Mouse (Mus musculus): Measurements from ENCODE around the gene Utp15. TPM values are rescaled to one million over a fixed set of nuclear protein-coding genes. Genes with fewer than 3 reads are reported as not detected.

Utp15 gene
- polyA plus RNA-seq, 1 experiment from 2014 or later: 34.7 TPM

DNA sequence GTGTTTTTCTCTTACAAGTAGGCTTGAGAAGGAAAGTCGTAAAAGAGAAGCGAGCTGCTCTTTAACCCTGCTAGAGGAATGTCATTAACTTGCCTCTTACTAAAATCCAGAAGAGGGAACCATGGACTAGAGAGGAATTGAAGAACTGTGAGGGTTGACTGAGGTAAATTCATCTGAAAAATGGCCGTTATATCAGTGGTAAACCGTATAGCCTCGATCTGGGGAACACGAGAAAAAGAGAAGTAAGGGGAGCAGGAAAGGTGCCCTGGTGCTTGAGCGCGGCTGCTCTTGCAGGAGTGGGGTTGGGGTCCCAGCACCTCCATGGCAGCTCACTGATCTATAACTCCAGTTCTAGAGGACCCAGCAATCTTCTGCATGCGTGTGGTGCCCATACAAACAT, 11.2 kb upstream of the Utp15 start:
- H3K4me2 ChIP-seq (ENCODE audit: low read length): no peak overlapping the region
- no peaks in the 10 kb centered on the region for H3K9me3 ChIP-seq (replicated peaks; ENCODE audit: control insufficient read depth, low read length, poor library complexity, severe bottlenecking)
- no peak overlapping the region for H3K9ac ChIP-seq (ENCODE audit: low read depth, low read length)
- peaks cover 37% of the 10 kb centered on the region for H3K36me3 ChIP-seq (ENCODE audit: control insufficient read depth, insufficient read depth, low read length)
- ATAC-seq: no peak
- no peak overlapping the region for H3K4me3 ChIP-seq (ENCODE audit: low read depth, low read length)
- H3K27me3 ChIP-seq (ENCODE audit: control insufficient read depth, insufficient read depth, low read depth, low read length): no peaks in the 10 kb centered on the region
- 93% methylated on average over 9 of the region's 9 CpGs for WGBS
- H3K27ac ChIP-seq (ENCODE audit: low read length): no peak overlapping the region
- no peaks in the 10 kb centered on the region for H3K4me1 ChIP-seq (ENCODE audit: control insufficient read depth, insufficient read depth, low read length)

DNA sequence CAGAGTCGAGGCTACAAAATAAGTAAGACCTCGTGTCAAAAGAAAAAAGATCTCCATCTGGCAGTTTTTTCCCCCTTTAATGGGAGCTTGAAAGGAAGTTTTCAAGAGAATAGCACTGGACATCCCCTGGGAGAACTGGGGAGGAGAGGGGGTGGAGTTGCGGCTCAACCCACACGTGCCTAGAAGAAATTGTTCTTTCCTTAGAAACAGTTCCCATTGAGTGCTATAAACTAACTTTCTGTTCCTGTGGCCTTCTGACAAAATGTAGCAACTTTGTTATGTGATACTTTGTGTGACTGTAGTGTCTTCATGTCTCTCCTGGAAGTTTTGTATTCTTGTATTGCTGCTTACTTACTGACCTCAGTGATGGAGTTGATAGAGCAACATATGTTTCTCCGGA, 1.3 kb upstream of the Utp15 start:
- Histone ChIP-seq H3K4me3 (ENCODE audit: low read depth, low read length) (peak overlapping the region; percentile 79), H3K36me3 (ENCODE audit: control insufficient read depth, insufficient read depth, low read length) (peaks cover 12% of the 10 kb centered on the region), H3K4me2 (ENCODE audit: low read length) (peak overlapping the region; percentile 63), H3K9ac (ENCODE audit: low read depth, low read length) (peak overlapping the region; percentile 90), H3K27me3 (ENCODE audit: control insufficient read depth, insufficient read depth, low read depth, low read length) (no peaks in the 10 kb centered on the region), H3K9me3 (replicated peaks; ENCODE audit: control insufficient read depth, low read length, poor library complexity, severe bottlenecking) (no peaks in the 10 kb centered on the region), H3K27ac (ENCODE audit: low read length) (no peak overlapping the region), H3K4me1 (ENCODE audit: control insufficient read depth, insufficient read depth, low read length) (peaks cover 18% of the 10 kb centered on the region)
- WGBS: 22% methylated on average over 5 of the region's 5 CpGs
- ATAC-seq: no peak

DNA sequence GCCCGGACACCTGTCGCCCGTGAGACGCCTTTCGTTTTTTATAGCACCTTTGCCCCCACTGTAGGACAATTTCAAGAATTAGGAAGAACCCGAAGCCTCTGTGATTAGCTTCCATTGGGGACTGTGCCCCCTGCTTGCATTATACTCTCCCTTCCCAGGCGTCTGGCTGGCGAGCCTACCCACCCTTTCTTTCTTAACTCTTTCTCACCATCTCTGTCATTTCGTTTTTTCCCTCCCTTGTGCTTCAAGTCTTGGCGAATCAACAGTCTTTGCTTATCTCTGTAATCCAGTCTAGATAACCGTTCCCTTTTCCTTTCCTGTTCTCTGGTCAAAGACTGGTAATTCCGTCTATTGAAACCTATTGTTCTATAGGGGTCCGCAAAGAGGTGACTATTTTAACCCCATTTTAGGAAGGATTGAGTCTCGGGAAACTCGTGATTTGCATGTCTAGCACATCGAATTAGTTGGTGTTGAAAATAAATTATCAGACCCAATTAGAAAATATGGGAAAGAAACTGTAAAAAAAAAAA, 682 bp upstream of the Utp15 start:
- Histone ChIP-seq H3K27me3 (ENCODE audit: control insufficient read depth, insufficient read depth, low read depth, low read length) (no peaks in the 10 kb centered on the region), H3K27ac (ENCODE audit: low read length) (peak overlapping the region; percentile 94), H3K9me3 (replicated peaks; ENCODE audit: control insufficient read depth, low read length, poor library complexity, severe bottlenecking) (no peaks in the 10 kb centered on the region), H3K36me3 (ENCODE audit: control insufficient read depth, insufficient read depth, low read length) (peaks cover 11% of the 10 kb centered on the region), H3K9ac (ENCODE audit: low read depth, low read length) (peak overlapping the region; percentile 90), H3K4me1 (ENCODE audit: control insufficient read depth, insufficient read depth, low read length) (peaks cover 18% of the 10 kb centered on the region), H3K4me3 (ENCODE audit: low read depth, low read length) (peak overlapping the region; percentile 79), H3K4me2 (ENCODE audit: low read length) (peak overlapping the region; percentile 63)
- under 1% methylated on average over 16 of the region's 16 CpGs for WGBS
- peak; percentile 61 for ATAC-seq

DNA sequence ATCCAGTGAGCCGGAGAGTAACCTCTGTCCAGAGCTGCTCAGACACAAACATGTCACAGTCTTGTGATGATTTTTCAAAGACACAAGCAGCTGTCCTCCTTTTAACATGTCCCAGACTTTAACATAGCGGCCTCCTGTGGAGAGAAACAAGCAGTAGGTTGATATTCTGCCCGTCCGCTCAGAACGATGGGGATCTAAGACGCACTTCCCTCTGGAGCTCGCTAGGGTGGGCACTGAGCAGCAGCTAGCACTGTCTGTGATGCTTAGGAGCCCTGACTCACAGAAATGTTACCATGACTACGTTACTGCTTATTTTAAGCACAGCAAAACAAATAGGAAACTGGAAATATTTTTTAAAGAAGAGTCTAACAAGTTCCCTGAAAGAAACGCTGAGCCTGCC, 7.9 kb downstream of the Utp15 start:
- 75% methylated on average over 9 of the region's 9 CpGs for WGBS
- H3K4me1 ChIP-seq (ENCODE audit: control insufficient read depth, insufficient read depth, low read length): no peaks in the 10 kb centered on the region
- no peak overlapping the region for H3K4me2 ChIP-seq (ENCODE audit: low read length)
- no peak overlapping the region for H3K27ac ChIP-seq (ENCODE audit: low read length)
- no peaks in the 10 kb centered on the region for H3K27me3 ChIP-seq (ENCODE audit: control insufficient read depth, insufficient read depth, low read depth, low read length)
- H3K4me3 ChIP-seq (ENCODE audit: low read depth, low read length): no peak overlapping the region
- peaks cover 40% of the 10 kb centered on the region for H3K36me3 ChIP-seq (ENCODE audit: control insufficient read depth, insufficient read depth, low read length)
- H3K9ac ChIP-seq (ENCODE audit: low read depth, low read length): no peak overlapping the region
- no peak for ATAC-seq
- H3K9me3 ChIP-seq (replicated peaks; ENCODE audit: control insufficient read depth, low read length, poor library complexity, severe bottlenecking): no peaks in the 10 kb centered on the region

DNA sequence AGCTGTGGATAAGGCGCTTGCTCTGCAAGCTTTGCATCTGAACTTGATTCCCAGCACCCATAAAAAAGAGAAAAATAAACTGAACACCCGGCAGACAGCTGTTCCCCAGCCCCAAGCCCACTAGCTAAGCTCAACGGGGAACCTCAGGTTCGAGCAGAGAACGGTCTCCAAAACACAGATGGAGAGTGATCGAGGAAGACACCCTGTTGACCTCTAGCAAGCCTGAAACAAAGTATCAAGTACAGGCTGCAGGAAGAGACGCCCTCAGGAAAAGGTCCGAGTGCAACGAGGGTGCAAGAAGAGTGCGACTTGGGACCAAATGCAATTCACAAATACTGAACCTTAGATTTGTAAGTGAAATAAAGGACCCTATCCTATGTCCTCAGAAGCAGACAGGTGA, 13.2 kb downstream of the Utp15 start:
- 94% methylated on average over 10 of the region's 10 CpGs for WGBS
- H3K9me3 ChIP-seq (replicated peaks; ENCODE audit: control insufficient read depth, low read length, poor library complexity, severe bottlenecking): no peaks in the 10 kb centered on the region
- no peak overlapping the region for H3K4me3 ChIP-seq (ENCODE audit: low read depth, low read length)
- no peaks in the 10 kb centered on the region for H3K4me1 ChIP-seq (ENCODE audit: control insufficient read depth, insufficient read depth, low read length)
- H3K27me3 ChIP-seq (ENCODE audit: control insufficient read depth, insufficient read depth, low read depth, low read length): no peaks in the 10 kb centered on the region
- no peak overlapping the region for H3K27ac ChIP-seq (ENCODE audit: low read length)
- no peak overlapping the region for H3K9ac ChIP-seq (ENCODE audit: low read depth, low read length)
- ATAC-seq: no peak
- H3K36me3 ChIP-seq (ENCODE audit: control insufficient read depth, insufficient read depth, low read length): peaks cover 34% of the 10 kb centered on the region
- H3K4me2 ChIP-seq (ENCODE audit: low read length): no peak overlapping the region

DNA sequence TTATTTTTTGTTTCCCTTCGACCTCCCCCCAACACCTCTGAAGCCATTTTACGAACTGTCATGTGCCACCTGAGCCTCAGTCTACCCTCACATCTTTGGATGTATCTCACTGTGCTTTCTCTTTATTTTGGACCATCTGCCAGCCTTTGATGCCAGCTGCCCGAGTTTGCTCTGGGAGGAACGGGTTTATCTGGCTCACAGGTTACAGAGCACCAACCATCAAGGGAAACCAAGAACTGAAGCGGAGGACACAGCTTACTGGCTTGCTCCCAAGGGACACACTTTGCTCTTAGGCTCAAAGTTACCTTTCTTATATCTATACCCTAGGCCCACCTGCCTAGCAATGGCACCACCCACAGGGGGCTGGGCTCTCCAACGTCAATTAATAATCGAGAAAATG, 17.5 kb downstream of the Utp15 start:
- ATAC-seq: no peak
- H3K9me3 ChIP-seq (replicated peaks; ENCODE audit: control insufficient read depth, low read length, poor library complexity, severe bottlenecking): no peaks in the 10 kb centered on the region
- H3K36me3 ChIP-seq (ENCODE audit: control insufficient read depth, insufficient read depth, low read length): peaks cover 12% of the 10 kb centered on the region
- no peak overlapping the region for H3K9ac ChIP-seq (ENCODE audit: low read depth, low read length)
- no peak overlapping the region for H3K4me2 ChIP-seq (ENCODE audit: low read length)
- H3K4me1 ChIP-seq (ENCODE audit: control insufficient read depth, insufficient read depth, low read length): no peaks in the 10 kb centered on the region
- H3K27me3 ChIP-seq (ENCODE audit: control insufficient read depth, insufficient read depth, low read depth, low read length): no peaks in the 10 kb centered on the region
- H3K27ac ChIP-seq (ENCODE audit: low read length): no peak overlapping the region
- H3K4me3 ChIP-seq (ENCODE audit: low read depth, low read length): no peak overlapping the region
- 61% methylated on average over 7 of the region's 7 CpGs for WGBS

DNA sequence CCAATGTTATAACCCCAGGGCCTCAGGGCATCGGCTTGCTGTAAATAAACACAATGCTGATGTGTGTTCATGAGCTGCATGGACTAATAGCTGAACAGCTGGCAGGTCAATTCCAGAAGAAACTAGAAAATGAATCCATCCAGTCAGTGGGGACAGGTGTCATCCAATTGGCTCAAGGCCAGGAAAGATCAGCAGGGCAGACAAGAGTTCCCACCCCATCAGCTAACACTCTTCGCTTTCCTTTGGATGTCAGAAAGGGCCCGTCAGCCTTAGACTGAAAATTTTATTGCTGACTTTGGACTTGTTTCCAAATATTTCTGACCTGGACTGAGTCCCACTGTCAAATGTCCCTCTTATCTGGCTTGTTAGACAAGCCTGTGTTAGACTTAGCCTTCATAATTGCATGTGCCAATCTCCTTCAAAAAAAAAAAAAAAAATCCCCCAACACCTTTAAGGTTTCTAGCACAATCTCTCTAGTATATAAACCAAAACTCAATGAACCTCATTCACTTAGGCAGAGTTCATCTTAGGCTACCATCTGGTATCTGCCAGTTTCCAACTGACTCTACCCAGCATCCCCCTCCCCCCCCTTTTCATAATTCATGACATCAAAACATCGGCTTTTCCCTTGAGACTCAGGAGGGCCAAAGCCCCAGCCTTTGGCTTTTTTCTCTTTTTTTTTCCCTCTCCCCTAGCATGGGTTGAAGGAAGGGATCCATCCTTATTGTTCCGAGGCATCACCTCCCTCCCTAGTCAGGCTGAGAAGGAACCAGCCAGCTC, 18.1 kb downstream of the Utp15 start:
- no peak overlapping the region for H3K9ac ChIP-seq (ENCODE audit: low read depth, low read length)
- no peak overlapping the region for H3K4me3 ChIP-seq (ENCODE audit: low read depth, low read length)
- no peak overlapping the region for H3K4me2 ChIP-seq (ENCODE audit: low read length)
- H3K27me3 ChIP-seq (ENCODE audit: control insufficient read depth, insufficient read depth, low read depth, low read length): no peaks in the 10 kb centered on the region
- ATAC-seq: no peak
- H3K36me3 ChIP-seq (ENCODE audit: control insufficient read depth, insufficient read depth, low read length): peaks cover 6% of the 10 kb centered on the region
- no peaks in the 10 kb centered on the region for H3K4me1 ChIP-seq (ENCODE audit: control insufficient read depth, insufficient read depth, low read length)
- 50% methylated on average over 5 of the region's 5 CpGs for WGBS
- no peak overlapping the region for H3K27ac ChIP-seq (ENCODE audit: low read length)
- no peaks in the 10 kb centered on the region for H3K9me3 ChIP-seq (replicated peaks; ENCODE audit: control insufficient read depth, low read length, poor library complexity, severe bottlenecking)

DNA sequence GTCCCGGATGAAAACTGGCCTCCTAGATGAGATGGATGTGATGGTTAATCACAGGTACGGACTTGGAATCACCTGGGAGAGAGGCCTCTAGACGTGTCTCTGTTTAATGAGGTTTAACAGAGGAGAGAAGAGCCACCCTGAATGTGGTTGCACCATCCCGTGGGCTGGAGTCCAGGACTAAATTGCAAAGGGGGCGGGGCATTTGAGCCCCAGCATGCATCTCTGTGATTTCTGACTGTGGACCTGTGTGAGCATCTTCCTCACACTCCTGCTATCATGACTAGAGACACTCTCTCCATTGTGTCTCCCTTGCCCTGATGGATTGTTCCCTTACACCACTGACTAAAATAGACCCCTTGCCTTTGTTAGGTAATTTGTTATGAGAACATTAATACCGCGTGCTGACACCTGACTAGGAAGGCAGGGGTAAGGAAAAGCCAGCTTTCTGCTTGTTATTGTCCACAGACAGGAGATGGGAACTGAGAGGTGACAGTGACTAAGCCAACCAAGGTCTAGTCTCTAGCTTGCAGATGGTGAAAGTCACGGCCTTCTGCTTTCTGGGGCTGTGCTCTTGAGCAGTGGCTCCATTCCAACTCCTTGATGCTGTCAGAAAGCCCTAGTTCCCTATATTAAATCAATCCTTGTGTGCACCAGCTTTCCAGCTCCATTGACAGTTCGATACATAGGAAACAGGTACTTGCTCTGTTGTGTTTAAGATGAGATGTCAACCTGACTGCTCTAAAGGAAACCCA, 21.1 kb downstream of the Utp15 start:
- H3K9ac ChIP-seq (ENCODE audit: low read depth, low read length): no peak overlapping the region
- H3K4me2 ChIP-seq (ENCODE audit: low read length): no peak overlapping the region
- no peak overlapping the region for H3K4me3 ChIP-seq (ENCODE audit: low read depth, low read length)
- no peaks in the 10 kb centered on the region for H3K36me3 ChIP-seq (ENCODE audit: control insufficient read depth, insufficient read depth, low read length)
- 77% methylated on average over 9 of the region's 9 CpGs for WGBS
- ATAC-seq: no peak
- H3K9me3 ChIP-seq (replicated peaks; ENCODE audit: control insufficient read depth, low read length, poor library complexity, severe bottlenecking): no peaks in the 10 kb centered on the region
- no peak overlapping the region for H3K27ac ChIP-seq (ENCODE audit: low read length)
- H3K27me3 ChIP-seq (ENCODE audit: control insufficient read depth, insufficient read depth, low read depth, low read length): no peaks in the 10 kb centered on the region
- H3K4me1 ChIP-seq (ENCODE audit: control insufficient read depth, insufficient read depth, low read length): no peaks in the 10 kb centered on the region
